Mouse (Mus musculus): ENCODE results near the gene Gm10226.
A peak's percentile ranks its signal among the peaks of the same experiment; 100 is the strongest.
"Not testable (repeated sequence)": the region's sequence is repeated elsewhere in the genome, so short reads cannot be mapped to it uniquely, and the experiment has no call there.

The Gm10226 gene

GRCm38 (mm10) chr17:21691560-21691959, at the start of gene Gm10226:
TSS of gene Gm10226 (plus strand) at chr17:21691860.
- TF ChIP-seq GATA4 (IDR thresholded peaks at IDR 0.05; ENCODE audit: insufficient replicate concordance, low read length) = no peak

- no peak for TF ChIP-seq GATA4 (IDR thresholded peaks at IDR 0.05; ENCODE audit: insufficient replicate concordance, low read length)
Measured at GRCm38 (mm10) chr17:21648791-21649190, 42.9 kb upstream of the Gm10226 start.

GRCm38 (mm10) chr17:21649936-21650335, 41.7 kb upstream of the Gm10226 start:
- TF ChIP-seq GATA4 (IDR thresholded peaks at IDR 0.05; ENCODE audit: insufficient replicate concordance, low read length) = no peak

GRCm38 (mm10) chr17:21650364-21650907, 41.2 kb upstream of the Gm10226 start, which contains the start of gene Zfp983:
TSS of gene Zfp983 (plus strand) at chr17:21650624.
- TF ChIP-seq GATA4 (IDR thresholded peaks at IDR 0.05; ENCODE audit: insufficient replicate concordance, low read length) = not testable (repeated sequence)

- no peak for TF ChIP-seq GATA4 (IDR thresholded peaks at IDR 0.05; ENCODE audit: insufficient replicate concordance, low read length)
Measured at GRCm38 (mm10) chr17:21679273-21680018, 12.2 kb upstream of the Gm10226 start.

GRCm38 (mm10) chr17:21693342-21693741, 1.7 kb downstream of the Gm10226 start:
- TF ChIP-seq GATA4 (IDR thresholded peaks at IDR 0.05; ENCODE audit: insufficient replicate concordance, low read length) = no peak

GRCm38 (mm10) chr17:21696073-21696472, 4.4 kb downstream of the Gm10226 start:
- no peak for TF ChIP-seq GATA4 (IDR thresholded peaks at IDR 0.05; ENCODE audit: insufficient replicate concordance, low read length)

- no peak for TF ChIP-seq GATA4 (IDR thresholded peaks at IDR 0.05; ENCODE audit: insufficient replicate concordance, low read length)
Measured at GRCm38 (mm10) chr17:21702281-21703240, 10.9 kb downstream of the Gm10226 start.

- no peak for TF ChIP-seq GATA4 (IDR thresholded peaks at IDR 0.05; ENCODE audit: insufficient replicate concordance, low read length)
Measured at GRCm38 (mm10) chr17:21703414-21703813, 11.8 kb downstream of the Gm10226 start.

- TF ChIP-seq GATA4 (IDR thresholded peaks at IDR 0.05; ENCODE audit: insufficient replicate concordance, low read length) = peak; percentile 18; the same call in 1 of the 2 replicates
Measured at GRCm38 (mm10) chr17:21707343-21707996, 15.8 kb downstream of the Gm10226 start, which contains the start of gene Zfp760. TSS of gene Zfp760 (plus strand) at chr17:21707741.

- TF ChIP-seq GATA4 (IDR thresholded peaks at IDR 0.05; ENCODE audit: insufficient replicate concordance, low read length) = no peak
Measured at GRCm38 (mm10) chr17:21708401-21708800, 16.7 kb downstream of the Gm10226 start.

- TF ChIP-seq GATA4 (IDR thresholded peaks at IDR 0.05; ENCODE audit: insufficient replicate concordance, low read length) = not testable (repeated sequence)
Measured at GRCm38 (mm10) chr17:21730495-21730894, 38.8 kb downstream of the Gm10226 start, which contains the start of gene Zfp229. TSS of gene Zfp229 (plus strand) at chr17:21730795.

GRCm38 (mm10) chr17:21733049-21733448, 41.4 kb downstream of the Gm10226 start:
- no peak for TF ChIP-seq GATA4 (IDR thresholded peaks at IDR 0.05; ENCODE audit: insufficient replicate concordance, low read length)

- TF ChIP-seq GATA4 (IDR thresholded peaks at IDR 0.05; ENCODE audit: insufficient replicate concordance, low read length) = no peak
Measured at GRCm38 (mm10) chr17:21733529-21734031, 41.9 kb downstream of the Gm10226 start.

All from liver, adult (tissue).